Mouse (Mus musculus): ENCODE data around the gene Thg1l.

The Thg1l gene

DNA sequence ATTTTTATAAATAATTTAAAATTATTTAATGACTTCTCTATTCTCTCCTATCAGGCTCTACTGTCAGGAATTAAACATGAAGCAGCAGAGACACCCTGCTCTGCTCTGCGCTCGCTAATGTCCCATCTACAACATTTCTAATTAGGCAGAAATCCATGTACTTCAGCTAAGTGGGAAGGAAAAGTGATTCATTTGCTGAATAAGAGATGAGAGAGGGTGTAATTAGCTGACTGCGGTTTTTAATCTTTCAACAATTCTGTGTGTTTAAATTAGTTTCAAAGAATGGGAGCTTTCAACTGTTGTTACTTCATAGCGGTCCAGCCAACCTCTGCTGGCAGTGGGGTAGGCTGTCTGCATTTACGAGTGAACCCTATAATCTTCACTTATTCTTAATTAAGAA lies 44.6 kb downstream of the Thg1l start:
- no peak for DNase-seq (ENCODE audit: low read depth, low spot score)
- Histone ChIP-seq H3K36me3 (ENCODE audit: control insufficient read depth, insufficient read depth, low read length, poor library complexity, severe bottlenecking) (peaks cover 13% of the 10 kb centered on the region; the same call in 1 of the 2 replicates), H3K27me3 (ENCODE audit: control insufficient read depth, insufficient read depth, low read length, poor library complexity, severe bottlenecking) (no peaks in the 10 kb centered on the region)

DNA sequence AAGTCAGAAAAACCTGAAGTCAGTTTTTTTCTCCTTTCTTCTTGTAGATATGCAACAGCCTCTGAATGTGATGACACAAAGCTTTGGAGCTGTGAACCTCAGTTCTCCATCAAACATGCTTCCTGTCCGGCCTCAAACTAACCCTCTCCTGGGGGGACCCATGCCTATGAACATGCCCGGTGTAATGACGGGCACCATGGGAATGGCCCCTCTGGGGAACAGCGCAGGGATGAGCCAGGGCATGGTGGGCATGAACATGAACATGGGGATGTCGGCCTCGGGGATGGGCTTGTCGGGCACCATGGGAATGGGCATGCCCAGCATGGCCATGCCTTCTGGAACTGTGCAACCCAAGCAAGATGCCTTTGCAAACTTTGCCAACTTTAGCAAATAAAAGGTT lies 46.4 kb downstream of the Thg1l start:
- DNase-seq (ENCODE audit: low read depth, low spot score) = no peak
- Histone ChIP-seq H3K36me3 (ENCODE audit: control insufficient read depth, insufficient read depth, low read length, poor library complexity, severe bottlenecking) (peaks cover 17% of the 10 kb centered on the region; the same call in 1 of the 2 replicates), H3K27me3 (ENCODE audit: control insufficient read depth, insufficient read depth, low read length, poor library complexity, severe bottlenecking) (no peaks in the 10 kb centered on the region)

DNA sequence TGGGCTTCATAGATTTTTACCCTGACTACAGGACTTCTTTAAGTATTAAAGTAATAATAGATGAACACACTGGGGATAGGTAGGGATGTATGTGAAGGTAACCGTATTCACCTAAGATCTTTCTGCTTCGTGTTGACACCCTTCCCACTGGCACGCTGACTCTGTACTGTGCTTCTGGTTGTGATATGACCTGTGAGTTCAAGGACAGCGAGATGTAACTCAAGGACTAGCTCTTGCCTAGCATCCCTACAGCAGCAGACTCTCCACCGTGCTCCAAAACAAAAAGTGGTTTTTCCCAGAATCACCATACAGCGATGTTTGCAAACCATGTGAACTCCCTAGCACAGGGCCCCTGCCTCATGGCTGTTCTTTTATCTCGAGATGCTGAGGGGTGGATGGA lies 47.2 kb downstream of the Thg1l start:
- DNase-seq (ENCODE audit: low read depth, low spot score) = no peak
- peaks cover 23% of the 10 kb centered on the region; the same call in 1 of the 2 replicates for H3K36me3 ChIP-seq (ENCODE audit: control insufficient read depth, insufficient read depth, low read length, poor library complexity, severe bottlenecking)
- no peaks in the 10 kb centered on the region for H3K27me3 ChIP-seq (ENCODE audit: control insufficient read depth, insufficient read depth, low read length, poor library complexity, severe bottlenecking)

DNA sequence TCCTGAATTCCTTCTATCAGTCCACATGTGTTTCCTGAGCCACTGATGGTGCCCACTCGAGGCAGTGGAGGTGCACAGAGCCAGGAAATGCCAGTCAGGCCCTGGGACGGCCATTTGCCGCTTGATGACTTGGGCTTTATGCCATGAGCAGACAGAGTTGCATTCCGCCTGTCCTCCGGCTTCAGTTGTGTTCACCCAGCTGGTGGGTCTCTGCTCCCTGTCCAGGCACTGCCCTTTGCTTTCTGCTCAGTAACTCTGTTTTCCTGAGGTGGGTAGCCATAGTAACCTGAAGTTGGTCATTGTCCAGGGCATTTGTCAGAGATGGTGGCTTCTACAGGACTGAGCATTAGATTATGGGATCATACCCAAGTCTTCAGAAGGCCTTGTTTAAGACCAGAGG lies 48.0 kb downstream of the Thg1l start:
- H3K36me3 ChIP-seq (ENCODE audit: control insufficient read depth, insufficient read depth, low read length, poor library complexity, severe bottlenecking) = peaks cover 24% of the 10 kb centered on the region; the same call in 1 of the 2 replicates
- DNase-seq (ENCODE audit: low read depth, low spot score) = no peak
- no peaks in the 10 kb centered on the region for H3K27me3 ChIP-seq (ENCODE audit: control insufficient read depth, insufficient read depth, low read length, poor library complexity, severe bottlenecking)

DNA sequence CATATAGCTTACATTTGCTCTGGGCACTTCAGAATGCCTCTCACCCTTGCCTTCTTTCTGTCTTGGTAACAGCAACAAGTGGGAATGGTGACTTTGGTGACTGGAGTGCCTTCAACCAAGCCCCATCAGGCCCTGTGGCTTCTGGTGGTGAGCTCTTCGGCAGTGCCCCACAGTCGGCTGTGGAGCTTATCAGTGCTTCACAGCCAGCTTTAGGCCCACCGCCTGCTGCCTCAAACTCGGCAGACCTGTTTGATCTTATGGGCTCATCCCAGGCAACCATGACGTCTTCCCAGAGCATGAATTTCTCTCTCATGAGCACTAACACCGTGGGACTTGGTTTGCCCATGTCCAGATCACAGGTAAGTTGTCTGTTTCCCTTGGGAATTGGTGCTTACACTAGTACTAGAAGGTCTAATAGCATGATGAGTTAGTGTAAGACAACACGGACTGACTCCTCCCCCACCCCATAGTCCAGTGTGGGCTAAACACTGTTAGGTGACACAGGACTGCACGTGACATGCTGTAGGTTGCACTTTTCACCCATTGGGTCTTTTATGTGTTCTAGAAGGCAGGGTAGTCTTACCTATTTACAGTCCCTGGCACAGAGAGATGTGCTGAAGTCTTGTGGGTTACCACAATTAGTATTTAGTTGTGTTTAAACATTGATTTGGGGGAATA lies 49.0 kb downstream of the Thg1l start:
- DNase-seq (ENCODE audit: low read depth, low spot score) = no peak

DNA sequence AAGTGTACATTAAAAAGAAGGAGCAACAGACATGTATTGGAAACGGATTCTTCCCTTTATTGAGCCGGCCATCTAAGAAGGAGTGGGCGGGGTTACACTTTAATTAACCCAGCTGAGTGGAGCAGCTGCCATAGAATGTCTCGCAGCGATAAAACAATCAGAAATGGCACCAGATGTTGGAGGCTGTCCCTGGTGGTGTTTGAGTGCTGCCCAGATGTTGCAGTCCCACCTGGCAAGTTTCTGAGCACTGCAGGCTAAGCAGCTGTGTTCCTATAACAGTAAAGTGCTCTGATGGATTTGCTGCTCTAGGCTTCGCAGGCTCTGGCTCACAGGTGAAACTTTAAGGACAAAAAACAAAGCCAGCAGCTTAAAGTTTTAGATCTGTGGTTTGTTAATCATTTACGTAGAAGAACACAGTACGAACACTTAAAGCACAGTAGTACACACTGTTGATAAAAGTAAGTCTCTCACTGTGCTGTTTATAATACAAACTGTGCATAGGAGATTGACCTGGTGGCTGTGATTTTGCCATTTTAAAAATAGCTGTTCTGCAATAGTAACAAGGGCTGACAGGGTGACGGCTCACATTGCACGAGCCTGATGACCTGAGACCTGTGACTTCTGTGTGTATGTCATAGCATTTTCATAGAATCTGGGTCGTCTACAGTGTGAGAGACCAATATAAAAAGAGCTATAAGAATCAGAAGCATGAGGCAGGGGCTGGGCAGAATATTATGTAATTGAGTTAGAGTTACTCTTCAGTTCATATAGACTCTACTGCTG lies 54.9 kb downstream of the Thg1l start:
- no peak for DNase-seq (ENCODE audit: low read depth, low spot score)
- Histone ChIP-seq H3K36me3 (ENCODE audit: control insufficient read depth, insufficient read depth, low read length, poor library complexity, severe bottlenecking) (peaks cover 18% of the 10 kb centered on the region; the same call in 1 of the 2 replicates), H3K27me3 (ENCODE audit: control insufficient read depth, insufficient read depth, low read length, poor library complexity, severe bottlenecking) (no peaks in the 10 kb centered on the region)

More for the DNA sequence above, 49.0 kb downstream of the Thg1l start:
- Histone ChIP-seq H3K27me3 (ENCODE audit: control insufficient read depth, insufficient read depth, low read length, poor library complexity, severe bottlenecking) (no peaks in the 10 kb centered on the region), H3K36me3 (ENCODE audit: control insufficient read depth, insufficient read depth, low read length, poor library complexity, severe bottlenecking) (peaks cover 24% of the 10 kb centered on the region; the same call in 1 of the 2 replicates)

DNA sequence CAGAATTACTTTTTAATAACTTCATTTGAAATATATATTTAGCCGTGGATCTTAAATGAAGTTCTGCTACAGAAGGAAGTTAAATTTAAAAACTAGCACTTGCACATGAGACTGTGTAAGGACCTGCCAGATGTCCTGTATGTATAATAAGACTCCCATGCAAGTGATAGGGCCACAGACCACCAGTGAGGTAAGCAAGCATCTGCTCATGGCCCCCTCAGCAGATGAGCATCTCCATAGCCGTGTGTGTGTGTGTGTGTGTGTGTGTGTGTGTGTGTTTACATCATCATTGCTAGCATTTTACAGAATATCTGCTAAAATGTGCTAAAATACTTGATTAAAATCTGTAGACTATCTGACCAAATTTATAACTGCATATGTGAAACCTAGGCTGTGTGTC lies 57.9 kb downstream of the Thg1l start:
- no peaks in the 10 kb centered on the region for H3K27me3 ChIP-seq (ENCODE audit: control insufficient read depth, insufficient read depth, low read length, poor library complexity, severe bottlenecking)
- peaks cover 13% of the 10 kb centered on the region; the same call in 1 of the 2 replicates for H3K36me3 ChIP-seq (ENCODE audit: control insufficient read depth, insufficient read depth, low read length, poor library complexity, severe bottlenecking)
- no peak for DNase-seq (ENCODE audit: low read depth, low spot score)

All from splenic B cell, adult 2 months (primary cell).